Mouse (Mus musculus): ENCODE results near the gene Clpsl2. TPM values are rescaled to one million over a fixed set of nuclear protein-coding genes. Genes with fewer than 3 reads are reported as not detected.
"Not testable (repeated sequence)": the region's sequence is repeated elsewhere in the genome, so short reads cannot be mapped to it uniquely, and the experiment has no call there.

The Clpsl2 gene
- total RNA-seq, 1 experiment from 2014 or later = not detected

DNA sequence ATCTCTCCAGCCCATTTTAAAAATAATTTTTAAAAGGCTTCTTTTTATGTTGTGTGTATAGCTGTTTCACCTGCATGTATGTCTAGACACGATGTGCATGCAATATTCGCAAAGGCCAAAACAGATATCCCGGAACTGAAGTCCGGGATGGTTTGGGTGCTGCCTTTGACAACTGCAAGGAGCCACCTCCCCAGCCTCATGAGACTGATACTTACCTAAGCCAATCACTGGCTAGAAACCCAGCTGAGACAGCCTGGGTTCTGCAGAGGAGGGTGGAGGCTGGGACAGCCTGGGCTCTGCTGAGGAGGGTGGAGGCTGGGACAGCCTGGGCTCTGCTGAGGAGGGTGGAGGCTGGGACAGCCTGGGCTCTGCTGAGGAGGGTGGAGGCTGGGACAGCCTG, 4.8 kb downstream of the Clpsl2 start:
- not testable (repeated sequence) for ATAC-seq (replicated peaks; ENCODE audit: low read depth, poor library complexity, severe bottlenecking)

DNA sequence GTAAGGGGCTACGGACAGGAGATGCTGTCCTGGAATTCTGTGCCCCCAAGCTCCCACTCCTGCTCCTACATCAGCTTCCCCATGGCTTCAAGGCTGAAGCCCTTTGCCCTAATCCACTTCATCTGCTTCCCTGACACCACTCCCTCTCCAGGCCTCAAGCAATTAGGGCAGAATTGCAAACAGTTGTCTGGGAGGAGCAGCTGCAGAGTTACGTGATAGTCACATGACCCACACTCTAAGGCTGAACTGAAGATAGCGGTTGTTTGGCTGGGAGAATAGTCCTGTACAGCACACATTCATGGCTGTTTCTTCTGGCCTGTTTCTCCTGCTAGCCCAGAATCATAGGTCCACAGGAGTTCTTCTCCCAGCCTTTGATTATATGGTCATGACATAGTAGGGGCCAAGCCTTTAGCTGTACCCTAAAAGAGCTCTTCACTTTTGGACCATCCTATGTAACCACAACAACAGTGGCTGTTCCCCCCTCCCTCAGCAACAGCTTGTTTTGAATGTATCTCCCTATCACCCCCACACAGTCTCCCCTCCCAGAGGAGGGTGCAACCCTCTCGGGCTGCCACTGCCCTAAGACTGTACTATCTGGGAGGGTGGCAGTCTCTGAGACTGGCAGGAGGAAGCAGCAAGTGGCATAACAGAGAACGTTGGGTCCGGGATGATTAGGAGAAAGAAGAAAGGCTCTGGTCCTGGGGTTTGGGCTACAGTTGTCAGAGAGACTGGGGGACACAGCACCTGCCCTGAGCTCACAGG, 7.6 kb downstream of the Clpsl2 start:
- peak; percentile 70 for ATAC-seq (replicated peaks; ENCODE audit: low read depth, poor library complexity, severe bottlenecking)

DNA sequence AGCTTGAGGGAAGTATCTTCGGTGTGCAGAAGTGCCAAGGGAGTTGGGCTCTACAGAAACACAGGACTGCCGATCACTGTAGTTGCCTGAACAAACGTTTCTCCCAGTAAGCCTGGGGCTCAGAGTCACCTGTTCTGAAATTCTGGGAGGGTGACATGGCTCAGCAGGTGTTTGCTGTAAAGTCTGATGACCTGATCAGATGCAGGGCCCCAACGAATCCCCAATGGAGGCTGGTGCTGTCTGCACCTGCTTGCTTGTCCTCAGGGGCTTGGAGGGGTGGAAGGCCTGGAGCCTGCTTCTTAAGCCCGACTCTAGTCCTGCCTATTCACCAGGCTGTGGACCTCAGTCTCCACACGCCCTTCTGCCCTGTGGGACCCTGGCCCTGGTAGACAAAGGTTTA, 8.6 kb downstream of the Clpsl2 start:
- ATAC-seq (replicated peaks; ENCODE audit: low read depth, poor library complexity, severe bottlenecking) = no peak

DNA sequence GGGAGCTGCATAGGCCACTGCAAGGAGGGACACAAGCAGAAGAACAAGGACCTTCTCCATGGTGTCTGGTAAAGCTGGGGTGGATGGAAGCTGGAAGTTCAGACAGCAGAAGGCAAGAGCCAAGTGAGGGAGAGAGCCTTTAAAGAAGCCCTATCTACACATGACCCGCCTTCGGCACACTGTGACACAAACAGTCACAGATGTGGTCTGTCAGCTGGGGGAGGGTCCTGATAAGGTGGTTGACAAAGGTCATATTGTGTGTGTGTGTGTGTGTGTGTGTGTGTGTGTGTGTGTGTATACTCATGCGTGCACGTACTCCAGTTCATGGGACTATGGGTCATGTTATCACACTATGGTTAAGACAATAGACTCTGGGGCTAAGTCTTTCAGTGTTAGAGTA, 11.4 kb downstream of the Clpsl2 start, which contains the start of gene Clps:
Clps (minus strand) TSS at position 169 of the 400 bp plus-strand sequence.
- no peak for ATAC-seq (replicated peaks; ENCODE audit: low read depth, poor library complexity, severe bottlenecking)

DNA sequence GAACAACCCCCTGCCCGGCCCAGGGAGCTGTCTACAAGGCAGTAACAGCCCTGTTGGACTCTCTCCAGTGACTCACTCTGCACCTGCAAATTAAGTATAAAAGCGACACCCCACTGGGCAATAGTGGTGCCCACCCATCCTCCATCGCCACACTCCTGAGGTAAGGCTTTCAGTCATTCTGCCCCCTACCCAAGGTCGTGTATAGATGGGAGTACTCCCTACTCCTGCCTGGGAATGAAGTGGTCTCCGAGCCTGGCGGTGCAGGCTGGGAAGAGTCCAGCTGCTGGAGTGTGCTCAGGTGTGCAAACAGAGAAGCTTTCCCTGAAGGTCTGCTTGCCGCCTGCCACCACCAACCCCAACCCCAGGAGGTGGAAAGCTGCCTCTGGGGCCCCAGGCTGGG, 12.4 kb downstream of the Clpsl2 start:
- ATAC-seq (replicated peaks; ENCODE audit: low read depth, poor library complexity, severe bottlenecking) = no peak

DNA sequence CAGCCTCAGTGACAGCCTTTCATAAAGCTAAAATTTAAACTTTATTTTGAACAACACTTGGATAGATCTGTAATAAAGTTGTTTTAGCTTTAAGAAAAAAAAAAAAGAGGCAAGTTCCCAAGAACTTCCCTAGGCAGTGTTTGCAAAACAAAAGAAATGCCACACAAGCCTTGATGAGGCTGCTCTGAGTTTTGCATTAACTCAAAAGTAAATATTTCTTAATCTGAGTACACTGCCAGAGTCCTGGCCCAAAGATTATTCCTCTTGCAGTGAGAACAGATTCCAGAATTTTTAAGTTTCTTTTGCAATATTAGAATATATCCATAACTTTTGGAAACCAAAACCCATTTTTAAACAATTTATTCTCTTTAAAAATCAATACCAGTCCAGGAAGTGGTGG, 16.0 kb downstream of the Clpsl2 start:
- no peak for ATAC-seq (replicated peaks; ENCODE audit: low read depth, poor library complexity, severe bottlenecking)

DNA sequence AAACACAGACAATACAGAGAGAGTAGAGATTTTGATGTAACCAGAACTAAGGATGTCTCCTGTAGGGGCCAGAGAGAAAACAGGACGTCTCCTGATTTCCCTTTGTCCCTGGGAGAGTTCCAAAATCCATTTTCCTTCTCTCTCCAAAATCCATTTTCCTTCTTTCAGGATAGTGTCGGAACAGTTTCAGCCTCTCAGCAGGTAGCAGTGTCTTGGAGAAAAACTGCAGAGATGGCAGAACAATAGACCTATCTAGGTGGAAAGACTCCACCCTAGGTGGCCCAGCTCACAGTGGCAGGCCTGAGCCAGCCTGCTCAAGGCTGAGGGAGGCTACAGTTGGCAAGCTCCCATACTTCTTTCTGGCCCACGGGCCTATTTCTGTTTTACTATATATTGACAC, 18.3 kb downstream of the Clpsl2 start:
- no peak for ATAC-seq (replicated peaks; ENCODE audit: low read depth, poor library complexity, severe bottlenecking)

DNA sequence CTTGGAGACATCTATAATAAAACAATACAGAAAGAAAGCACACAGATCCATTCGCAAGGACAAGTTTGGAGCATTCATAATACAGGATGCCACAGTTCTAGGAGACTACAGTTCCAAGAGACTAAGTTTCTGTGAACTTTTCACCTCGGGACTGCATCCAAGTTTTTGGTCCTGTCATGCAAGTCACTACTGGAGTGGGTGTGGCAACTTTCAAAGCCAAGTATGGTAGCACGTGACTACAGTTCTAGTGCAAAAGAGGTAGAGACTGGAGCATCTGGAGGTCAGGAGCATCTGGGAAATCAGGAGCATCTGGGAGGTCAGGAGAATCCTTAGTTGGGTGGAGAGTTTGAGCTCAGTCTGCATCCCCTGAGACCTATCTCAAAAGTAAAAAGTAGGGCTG, 22.7 kb downstream of the Clpsl2 start:
- no peak for ATAC-seq (replicated peaks; ENCODE audit: low read depth, poor library complexity, severe bottlenecking)

DNA sequence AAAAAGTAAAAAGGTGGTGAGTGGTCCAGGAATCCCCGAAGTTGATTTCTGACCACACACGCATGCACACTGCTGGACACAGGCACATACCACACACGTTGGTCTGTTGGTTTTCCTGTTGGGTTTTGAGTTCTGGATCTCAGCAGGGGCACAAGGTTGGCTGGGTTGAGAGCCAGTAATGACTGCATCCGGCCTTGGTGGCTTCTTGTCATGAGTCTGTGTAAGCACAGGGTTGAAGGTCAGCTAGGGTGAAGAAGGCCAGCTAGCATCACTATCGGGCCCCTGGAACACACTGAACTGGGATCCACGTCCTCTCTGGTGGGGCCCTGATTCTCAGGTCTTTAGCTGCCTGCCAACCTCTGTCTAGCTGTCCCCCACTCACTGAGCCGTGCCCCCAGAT, 23.3 kb downstream of the Clpsl2 start:
- ATAC-seq (replicated peaks; ENCODE audit: low read depth, poor library complexity, severe bottlenecking) = no peak

DNA sequence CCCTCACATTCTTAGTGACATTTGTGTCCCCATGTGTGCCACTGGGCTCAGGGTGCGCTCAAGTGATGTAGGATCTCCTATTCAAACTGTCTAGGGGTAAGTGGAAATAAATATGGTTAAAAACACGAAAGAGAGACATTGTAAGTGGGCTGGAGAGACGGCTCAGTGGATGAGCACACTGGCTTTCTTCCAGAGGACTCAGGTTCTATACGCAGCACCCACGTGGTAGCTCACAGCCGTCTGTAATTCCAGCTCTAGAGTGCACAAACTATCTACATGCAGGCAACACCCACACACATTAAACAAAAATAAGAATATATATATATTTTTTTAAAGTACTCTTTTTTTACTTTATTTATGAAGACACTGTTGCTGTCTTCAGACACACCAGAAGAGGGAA, 23.7 kb downstream of the Clpsl2 start:
- ATAC-seq (replicated peaks; ENCODE audit: low read depth, poor library complexity, severe bottlenecking) = no peak

DNA sequence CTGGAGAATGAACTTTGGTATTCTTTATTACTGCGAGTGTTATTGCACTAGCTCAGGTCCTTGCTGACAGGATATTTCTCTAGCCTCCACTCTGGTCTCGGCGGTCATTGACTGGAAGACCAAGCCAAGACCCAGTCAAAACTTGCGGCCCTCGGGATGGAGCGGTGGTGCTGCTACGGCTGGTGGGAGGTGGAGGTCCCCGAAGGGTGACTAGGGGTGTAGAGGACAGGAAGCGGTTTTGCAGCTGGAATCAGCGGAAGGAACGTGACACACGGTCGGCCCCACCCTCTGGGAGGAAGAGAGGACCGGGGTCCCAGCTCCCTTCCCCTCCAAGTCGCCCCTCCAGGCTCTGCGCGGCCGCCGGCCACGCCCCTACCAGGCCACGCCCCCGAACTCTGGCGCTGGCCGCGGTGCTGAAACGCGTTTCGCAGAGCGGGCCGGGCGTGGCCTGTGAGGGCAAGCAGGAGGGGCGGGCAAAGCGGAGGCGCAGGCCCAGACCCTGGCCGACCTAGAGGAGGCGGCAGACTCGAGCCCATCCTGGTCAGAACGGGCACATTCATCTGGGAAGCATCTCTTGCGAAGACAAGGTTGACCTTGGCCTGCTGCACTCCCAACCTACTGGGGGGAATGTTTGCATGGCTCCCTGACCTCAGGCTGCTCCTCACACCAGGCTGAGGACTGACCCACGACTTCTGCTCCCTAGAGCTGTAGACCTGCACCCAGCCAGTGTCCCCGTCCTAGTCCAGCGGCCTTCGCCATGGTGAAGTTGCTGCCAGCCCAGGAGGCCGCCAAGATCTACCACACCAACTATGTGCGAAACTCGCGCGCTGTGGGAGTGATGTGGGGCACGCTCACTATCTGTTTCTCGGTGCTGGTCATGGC, 26.3 kb downstream of the Clpsl2 start, which contains the start of gene Lhfpl5:
Lhfpl5 (plus strand) TSS at position 398 of the 882 bp plus-strand sequence.
- ATAC-seq (replicated peaks; ENCODE audit: low read depth, poor library complexity, severe bottlenecking) = peak; percentile 81

DNA sequence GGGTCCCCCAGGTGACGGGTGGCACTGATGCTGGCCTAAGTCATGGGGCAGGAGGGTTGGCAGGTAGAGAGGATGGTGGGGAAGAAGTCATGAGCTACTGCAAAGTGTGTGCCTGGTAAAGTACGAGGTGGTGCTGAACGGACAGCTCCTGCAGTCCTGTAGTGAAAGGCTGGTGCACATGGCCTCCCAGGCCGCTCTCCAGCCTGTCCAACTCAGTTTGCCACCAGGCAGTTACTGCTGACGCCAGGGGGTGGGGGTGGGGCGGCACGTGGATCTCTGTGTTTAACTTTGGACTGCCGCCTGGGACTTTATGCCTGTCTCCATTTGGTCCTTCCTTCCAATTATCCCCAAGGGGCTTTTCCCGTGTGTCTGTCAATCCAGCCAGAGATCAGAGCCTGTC, 31.2 kb downstream of the Clpsl2 start:
- ATAC-seq (replicated peaks; ENCODE audit: low read depth, poor library complexity, severe bottlenecking) = peak; percentile 82

DNA sequence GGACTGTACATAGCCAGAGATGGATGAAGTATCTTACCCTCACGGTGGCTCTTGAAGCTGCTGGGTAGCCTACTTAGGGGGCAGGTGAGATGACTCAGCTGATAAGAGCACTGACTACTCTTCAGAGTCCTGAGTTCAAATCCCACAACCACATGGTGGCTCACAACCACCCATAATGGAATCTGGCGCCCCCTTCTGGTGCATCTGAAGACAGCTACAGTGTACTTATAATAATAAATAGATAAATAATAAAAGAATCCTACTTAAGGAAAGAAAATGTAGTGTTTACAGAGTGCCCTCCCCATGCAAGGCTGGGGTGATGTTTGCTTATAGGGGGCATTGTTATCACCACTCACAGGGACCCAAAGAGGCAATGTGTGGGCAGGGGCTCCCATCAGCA, 31.8 kb downstream of the Clpsl2 start:
- no peak for ATAC-seq (replicated peaks; ENCODE audit: low read depth, poor library complexity, severe bottlenecking)

DNA sequence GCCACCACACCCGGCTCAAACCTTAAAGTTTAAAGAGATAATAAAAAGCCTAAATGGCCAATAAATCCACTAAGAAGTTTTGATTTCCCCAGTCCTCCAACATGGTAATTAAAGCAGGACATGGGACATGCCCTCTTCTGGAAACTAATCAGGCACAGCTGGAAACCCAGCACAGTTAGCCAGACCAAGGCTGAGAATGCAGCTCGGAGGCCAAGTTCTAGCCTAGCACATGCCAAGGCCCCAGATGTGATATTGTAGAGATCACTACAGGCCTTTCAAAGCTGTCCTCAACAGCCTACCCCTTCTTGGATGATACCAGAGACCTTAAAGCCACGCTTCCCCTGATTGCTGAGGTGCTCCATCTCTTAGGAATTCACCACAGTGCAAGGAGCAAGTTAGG, 37.3 kb downstream of the Clpsl2 start:
- no peak for ATAC-seq (replicated peaks; ENCODE audit: low read depth, poor library complexity, severe bottlenecking)

DNA sequence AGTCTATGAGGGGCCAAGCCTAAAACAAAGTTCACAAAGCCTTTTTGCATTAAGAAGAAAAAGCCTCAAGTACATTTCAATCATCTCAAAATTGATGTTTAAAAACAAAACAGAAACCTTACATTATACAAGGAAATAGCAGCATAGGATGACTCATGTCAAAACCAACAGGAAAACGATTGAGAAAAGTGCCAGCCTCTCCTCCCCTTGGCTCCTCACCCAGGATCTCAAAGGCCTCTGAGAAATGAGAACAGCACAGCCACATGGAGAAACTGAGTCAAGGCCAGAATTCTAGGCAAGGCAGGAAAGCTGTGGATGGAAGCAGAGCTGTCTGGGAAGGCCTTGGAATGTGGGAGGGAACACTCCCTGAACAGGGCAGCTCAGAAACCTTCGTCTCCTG, 39.4 kb downstream of the Clpsl2 start:
- ATAC-seq (replicated peaks; ENCODE audit: low read depth, poor library complexity, severe bottlenecking) = no peak

DNA sequence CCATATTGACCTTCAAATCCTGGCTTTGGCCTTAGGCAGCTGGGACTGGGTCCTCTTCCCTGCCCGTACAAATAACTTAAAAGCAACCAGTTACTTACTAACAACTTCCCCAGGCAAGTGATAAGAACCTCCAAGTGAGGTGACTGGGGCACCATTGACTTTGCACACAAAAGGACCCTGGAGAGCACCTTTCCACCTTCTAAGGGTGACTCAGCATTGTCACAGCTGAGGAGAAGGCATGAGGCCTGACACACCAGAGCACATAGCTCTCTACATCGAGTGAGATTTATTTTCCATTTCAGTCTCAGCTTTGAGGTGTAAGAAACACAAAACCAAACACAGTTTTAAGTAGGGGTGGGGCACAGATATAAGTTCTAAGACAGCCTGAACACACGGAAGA, 41.4 kb downstream of the Clpsl2 start:
- no peak for ATAC-seq (replicated peaks; ENCODE audit: low read depth, poor library complexity, severe bottlenecking)

DNA sequence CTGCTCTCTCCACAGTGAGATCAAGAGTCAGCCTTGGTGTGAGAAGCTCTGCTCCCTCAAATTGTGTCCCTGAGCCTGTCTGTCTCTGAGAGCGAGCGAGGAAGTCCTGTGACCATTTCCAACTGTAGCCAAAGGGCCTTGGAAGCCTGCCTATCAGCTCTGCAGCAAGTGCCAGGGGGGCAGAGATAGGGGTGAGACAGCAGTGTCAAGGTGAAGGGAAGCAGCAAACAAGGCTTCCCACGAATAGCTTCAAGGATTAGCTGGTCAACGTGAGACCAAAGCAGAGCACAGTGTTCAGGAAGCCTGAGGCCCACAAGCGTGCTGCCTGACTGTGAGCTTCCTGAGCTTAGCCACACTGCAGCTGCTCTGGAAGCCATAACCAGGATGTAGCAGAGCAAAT, 42.3 kb downstream of the Clpsl2 start:
- ATAC-seq (replicated peaks; ENCODE audit: low read depth, poor library complexity, severe bottlenecking) = peak; percentile 38; the same call in 1 of the 2 replicates

DNA sequence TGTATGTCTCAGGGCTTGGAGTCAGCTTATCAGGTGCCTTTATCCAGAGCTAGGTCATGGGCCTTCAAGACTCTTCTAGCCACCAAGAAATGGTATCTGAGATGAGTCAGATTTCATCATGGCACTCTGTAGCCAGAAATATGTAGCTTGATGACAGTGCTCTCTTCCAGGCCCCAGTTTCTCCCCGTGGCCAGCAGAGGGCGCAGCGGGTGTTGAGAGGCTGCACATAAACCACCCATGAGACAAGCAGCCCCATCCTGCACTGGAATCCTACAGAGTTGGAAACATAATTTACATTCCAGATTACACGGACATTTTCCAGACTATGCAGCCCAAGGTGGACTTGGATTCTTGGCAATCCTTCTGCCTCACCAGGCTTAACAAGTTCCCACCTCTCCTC, 43.8 kb downstream of the Clpsl2 start:
- peak; percentile 81 for ATAC-seq (replicated peaks; ENCODE audit: low read depth, poor library complexity, severe bottlenecking)

DNA sequence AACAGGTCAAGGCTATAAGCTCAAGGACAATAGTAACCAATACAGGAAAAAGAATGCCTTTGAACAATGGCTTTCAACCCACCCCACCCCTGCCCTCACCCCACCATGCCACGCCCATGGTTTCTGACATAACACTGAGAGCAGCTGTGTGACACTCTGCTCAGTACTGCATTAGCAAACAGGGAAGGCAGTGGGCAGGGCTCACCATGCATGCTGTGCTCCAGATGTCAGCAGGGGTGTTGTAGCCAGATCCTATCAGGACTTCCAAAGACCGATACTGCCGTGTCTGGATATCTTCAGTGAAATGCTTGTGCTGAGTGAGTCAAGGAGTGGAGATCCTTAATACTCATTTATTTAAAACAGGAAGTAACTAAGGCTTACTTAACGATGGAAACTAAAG, 44.8 kb downstream of the Clpsl2 start:
- ATAC-seq (replicated peaks; ENCODE audit: low read depth, poor library complexity, severe bottlenecking) = no peak

DNA sequence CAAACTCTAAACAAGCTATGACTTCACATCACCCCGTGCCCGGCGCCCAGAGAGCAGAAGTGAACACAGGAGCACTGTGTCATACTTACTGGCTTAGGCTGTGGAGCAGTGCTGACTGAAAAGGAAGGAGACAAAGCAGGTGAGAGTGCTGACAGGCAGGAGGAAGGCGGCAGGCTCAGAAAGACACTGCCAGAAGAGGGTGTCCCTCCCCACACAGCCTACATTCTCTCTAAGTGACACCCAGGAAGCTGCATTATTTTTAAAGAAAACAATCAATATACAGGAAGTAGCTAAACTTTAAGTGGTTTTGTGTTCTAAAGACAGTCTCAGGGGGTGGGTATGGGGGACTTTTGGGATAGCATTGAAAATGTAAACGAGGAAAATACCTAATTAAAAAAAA, 51.6 kb downstream of the Clpsl2 start:
- no peak for ATAC-seq (replicated peaks; ENCODE audit: low read depth, poor library complexity, severe bottlenecking)

DNA sequence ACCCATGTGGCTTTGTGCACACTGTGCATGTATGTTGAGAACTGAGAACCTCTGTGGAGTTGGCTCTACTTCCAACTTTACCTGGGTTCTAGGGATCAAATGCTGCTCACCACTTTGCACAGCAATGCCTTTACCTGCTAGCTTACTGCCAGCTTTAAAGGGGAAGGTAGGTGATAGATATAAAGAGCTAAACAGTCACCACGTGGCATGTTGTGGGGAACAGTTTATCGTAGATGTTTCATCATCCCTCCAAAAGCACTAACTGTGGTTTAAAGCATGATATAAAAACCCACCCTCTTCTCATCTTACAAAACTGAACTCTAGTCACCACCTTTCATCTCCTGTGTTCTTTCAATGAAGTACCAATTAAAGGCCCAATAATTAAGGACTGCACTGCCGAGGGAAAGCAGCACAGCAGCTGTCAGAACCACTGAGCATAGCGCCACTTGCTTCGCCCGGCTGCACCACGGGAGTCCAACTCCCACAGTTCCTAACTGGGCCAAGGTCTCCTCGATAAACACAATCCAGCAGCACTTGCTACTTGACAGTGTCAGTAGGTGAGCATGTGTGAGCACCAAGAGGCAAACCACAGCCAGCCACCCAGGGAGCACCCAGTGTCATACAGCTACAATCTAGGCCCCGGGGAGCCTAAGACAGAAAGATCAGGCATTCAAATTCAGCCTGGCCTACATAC, 52.5 kb downstream of the Clpsl2 start:
- ATAC-seq (replicated peaks; ENCODE audit: low read depth, poor library complexity, severe bottlenecking) = no peak

All from common myeloid progenitor, adult 5-6 weeks (primary cell).